Mouse (Mus musculus) intestine, embryonic 15.5 days (tissue): Measurements from ENCODE around the gene Tmem51. TPM values are rescaled to one million over a fixed set of nuclear protein-coding genes. Genes with fewer than 3 reads are reported as not detected.

ENCODE experiments used
- ATAC-seq: fragments of 200-750 bp; cut with Nextera tagmentation; 2 replicates; pipeline ENCODE4 v1.8.0; 2017; ENCODE audit warnings: moderate TSS enrichment, moderate library complexity
- H3K27ac ChIP-seq: fragments of 300-500 bp; sonication (generic); 2 replicates; pipeline ENCODE4 v1.5.1; 2015; ENCODE audit warnings: mild to moderate bottlenecking, inconsistent platforms
- H3K27me3 ChIP-seq: fragments of 300-500 bp; sonication (generic); replicated peaks from 2 replicates; pipeline ENCODE4 v1.6.1; 2015; ENCODE audit warnings: inconsistent platforms
- H3K36me3 ChIP-seq: fragments of 300-500 bp; sonication (generic); 2 replicates; pipeline ENCODE4 v1.6.1; 2015; ENCODE audit warnings: inconsistent platforms
- H3K4me1 ChIP-seq: fragments of 300-500 bp; sonication (generic); replicated peaks from 2 replicates; pipeline ENCODE4 v1.6.1; 2015; ENCODE audit warnings: inconsistent platforms
- H3K4me2 ChIP-seq: fragments of 300-500 bp; sonication (generic); replicated peaks from 2 replicates; pipeline ENCODE4 v1.6.1; 2015; ENCODE audit warnings: mild to moderate bottlenecking, inconsistent platforms
- H3K4me3 ChIP-seq: fragments of 300-500 bp; sonication (generic); replicated peaks from 2 replicates; pipeline ENCODE4 v1.5.1; 2015; ENCODE audit warnings: inconsistent platforms
- H3K9ac ChIP-seq: fragments of 300-500 bp; sonication (generic); 2 replicates; pipeline ENCODE4 v1.6.1; 2015; ENCODE audit warnings: inconsistent platforms
- H3K9me3 ChIP-seq: fragments of 300-500 bp; sonication (generic); 2 replicates; pipeline ENCODE4 v1.6.1; 2016; ENCODE audit warnings: inconsistent platforms
- WGBS: fragments of 180-500 bp; shearing (Covaris S2); methylation state at CpG from one replicate; pipeline ENCODE4 v1.1.7; 2015; 5-methylcytosine and 5-hydroxymethylcytosine counted together
- polyA plus RNA-seq: library from polyadenylated mRNA; unstranded; fragments of >200 nt; fragmentation: Nextera tagmentation; extraction: Ambion mirVana; gene quantifications from 2 replicates; pipeline ENCODE4 v1.2.1, GENCODE M21; 2015

Gene Tmem51
- polyA plus RNA-seq, 1 experiment from 2014 or later, result 103 TPM

DNA sequence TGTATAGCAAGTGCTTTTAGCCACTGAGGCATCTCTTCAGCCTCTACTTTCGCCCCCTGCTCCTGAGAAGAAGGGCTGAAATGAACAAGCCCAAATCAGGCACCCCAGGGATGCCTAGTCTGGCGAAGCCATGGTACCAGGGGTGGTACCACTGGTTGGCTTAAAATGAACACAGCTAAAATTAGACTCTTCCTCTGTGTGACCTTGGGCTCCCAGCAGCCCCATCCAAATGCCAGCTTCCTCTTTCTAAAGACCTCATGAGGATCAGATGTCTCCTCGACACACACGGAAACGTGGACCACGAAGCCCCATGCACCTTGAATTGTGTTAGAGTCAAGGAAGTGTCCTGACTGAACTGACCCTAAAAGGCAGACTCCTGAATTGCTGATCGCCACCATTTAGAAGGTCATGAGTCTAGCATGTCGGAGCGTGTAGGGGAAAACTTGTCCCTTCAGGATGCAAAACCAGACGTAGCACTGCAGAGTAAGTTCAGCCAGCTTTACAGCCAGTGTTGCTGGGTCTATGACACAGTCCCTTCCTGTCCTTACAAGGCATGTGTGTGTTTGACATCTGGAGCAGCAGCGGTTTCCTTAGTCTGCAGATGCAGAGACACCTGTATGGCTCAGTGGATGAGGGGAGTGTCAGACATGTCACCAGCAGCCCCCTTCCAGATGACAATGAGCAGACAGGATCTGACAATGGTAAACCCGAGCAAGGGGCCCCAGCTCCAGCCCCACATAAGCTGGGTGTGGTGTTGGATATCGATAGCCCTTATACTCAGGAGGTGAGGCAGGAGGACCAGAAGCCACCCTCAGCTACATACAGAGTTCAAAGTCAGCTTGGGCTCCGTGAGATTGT, 4.2 kb downstream of the Tmem51 start:
- Histone ChIP-seq H3K9me3 (no peaks in the 10 kb centered on the region), H3K4me2 (peak overlapping the region; percentile 96; the same call in 1 of the 2 replicates), H3K27ac (no peak overlapping the region), H3K4me3 (no peak overlapping the region), H3K9ac (no peak overlapping the region), H3K4me1 (peaks cover 49% of the 10 kb centered on the region), H3K27me3 (no peaks in the 10 kb centered on the region), H3K36me3 (no peaks in the 10 kb centered on the region)
- no peak for ATAC-seq
- 70% methylated on average over 14 of the region's 14 CpGs for WGBS

DNA sequence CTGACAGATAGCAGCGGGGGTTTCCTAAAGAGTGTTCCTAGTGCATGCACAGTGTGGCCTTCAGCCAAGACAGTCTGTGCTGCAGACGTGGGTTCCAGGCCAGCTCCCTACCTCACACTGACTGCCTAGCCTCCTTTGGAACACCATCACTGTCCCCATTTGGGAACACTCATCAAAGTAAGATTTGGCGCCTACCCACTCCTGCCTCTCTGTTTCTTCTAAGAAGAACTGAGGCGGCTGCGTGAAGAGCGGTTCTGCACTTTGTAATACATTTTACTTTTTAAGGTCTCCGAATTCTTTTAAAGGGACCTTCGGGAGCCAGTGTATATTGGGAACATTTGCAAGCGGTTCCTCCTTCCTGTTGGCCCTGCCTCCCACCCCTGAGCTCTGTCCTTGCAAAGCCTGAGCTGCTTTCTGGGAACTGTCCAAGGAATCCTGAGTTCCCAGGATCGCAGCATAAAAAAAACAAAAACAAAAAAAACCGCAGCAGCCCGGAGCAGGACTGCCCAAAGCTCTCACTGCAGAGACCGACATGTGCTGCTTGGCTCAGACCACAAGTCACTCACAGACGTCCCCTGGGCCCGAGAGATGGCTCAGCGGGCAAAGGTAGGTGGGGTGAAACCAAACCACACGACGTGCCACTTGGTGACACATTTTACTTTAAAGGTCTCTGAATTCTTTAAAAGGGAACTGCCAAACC, 6.4 kb downstream of the Tmem51 start:
- no peaks in the 10 kb centered on the region for H3K36me3 ChIP-seq
- H3K9me3 ChIP-seq, result no peaks in the 10 kb centered on the region
- no peak overlapping the region for H3K4me3 ChIP-seq
- peak; percentile 13; the same call in 1 of the 2 replicates for ATAC-seq
- 38% methylated on average over 18 of the region's 18 CpGs for WGBS
- peak overlapping the region; percentile 33 for H3K4me2 ChIP-seq
- H3K9ac ChIP-seq, result no peak overlapping the region
- H3K27me3 ChIP-seq, result no peaks in the 10 kb centered on the region
- H3K4me1 ChIP-seq, result peaks cover 53% of the 10 kb centered on the region
- H3K27ac ChIP-seq, result peak overlapping the region; percentile 68

DNA sequence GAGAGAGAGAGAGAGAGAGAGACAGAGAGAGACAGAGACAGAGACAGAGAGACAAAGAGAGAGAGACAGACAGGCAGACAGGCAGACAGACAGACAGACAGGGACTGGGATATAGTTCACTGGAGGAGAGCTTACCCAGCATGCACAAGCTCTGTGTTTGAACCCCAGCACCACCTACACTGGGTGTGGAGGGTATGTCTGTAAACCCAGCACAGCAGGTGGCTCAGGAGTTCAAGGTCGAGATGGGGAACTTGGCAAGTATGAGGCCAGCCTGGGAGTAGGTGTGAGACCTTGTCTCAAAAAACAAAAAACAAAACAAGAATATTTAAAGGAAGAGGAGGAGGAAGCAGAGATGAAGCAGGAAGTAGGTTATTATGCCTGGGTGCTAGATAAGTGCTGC, 7.2 kb downstream of the Tmem51 start:
- no peak overlapping the region for H3K4me3 ChIP-seq
- no peak overlapping the region for H3K9ac ChIP-seq
- no peaks in the 10 kb centered on the region for H3K9me3 ChIP-seq
- H3K36me3 ChIP-seq, result no peaks in the 10 kb centered on the region
- H3K4me2 ChIP-seq, result no peak overlapping the region
- H3K27ac ChIP-seq, result 0 out of 2 replicates have a peak overlapping the region, but pooled peaks have one; percentile 68
- WGBS, result 56% methylated on average over 1 of the region's 1 CpGs
- H3K4me1 ChIP-seq, result peaks cover 45% of the 10 kb centered on the region
- H3K27me3 ChIP-seq, result no peaks in the 10 kb centered on the region
- ATAC-seq, result no peak

GRCm38 (mm10) chr4:142075931-142076330, 8.2 kb downstream of the Tmem51 start:
- Histone ChIP-seq H3K4me3 (no peak overlapping the region), H3K27ac (no peak overlapping the region), H3K27me3 (no peaks in the 10 kb centered on the region), H3K9ac (no peak overlapping the region), H3K36me3 (no peaks in the 10 kb centered on the region), H3K4me2 (no peak overlapping the region), H3K4me1 (peaks cover 44% of the 10 kb centered on the region), H3K9me3 (no peaks in the 10 kb centered on the region)
- 79% methylated on average over 11 of the region's 11 CpGs for WGBS
- ATAC-seq, result no peak

GRCm38 (mm10) chr4:142074060-142074732, 9.9 kb downstream of the Tmem51 start:
- no peaks in the 10 kb centered on the region for H3K27me3 ChIP-seq
- no peak overlapping the region for H3K4me2 ChIP-seq
- ATAC-seq, result no peak
- H3K36me3 ChIP-seq, result no peaks in the 10 kb centered on the region
- H3K9me3 ChIP-seq, result no peaks in the 10 kb centered on the region
- no peak overlapping the region for H3K4me3 ChIP-seq
- WGBS, result 67% methylated on average over 13 of the region's 13 CpGs
- H3K4me1 ChIP-seq, result peaks cover 44% of the 10 kb centered on the region
- H3K9ac ChIP-seq, result no peak overlapping the region
- 0 out of 2 replicates have a peak overlapping the region, but pooled peaks have one; percentile 29 for H3K27ac ChIP-seq

- Histone ChIP-seq H3K9ac (no peak overlapping the region), H3K4me1 (peaks cover 38% of the 10 kb centered on the region), H3K36me3 (0 out of 2 replicates have a peak, but pooled peaks cover 4% of the 10 kb centered on the region), H3K9me3 (no peaks in the 10 kb centered on the region), H3K27ac (peak overlapping the region; percentile 64), H3K27me3 (no peaks in the 10 kb centered on the region), H3K4me2 (0 out of 2 replicates have a peak overlapping the region, but pooled peaks have one; percentile 9), H3K4me3 (no peak overlapping the region)
- 20% methylated on average over 18 of the region's 18 CpGs for WGBS
- ATAC-seq, result peak; percentile 32; the same call in 1 of the 2 replicates
Measured at GRCm38 (mm10) chr4:142071243-142071991, 12.7 kb downstream of the Tmem51 start.

DNA sequence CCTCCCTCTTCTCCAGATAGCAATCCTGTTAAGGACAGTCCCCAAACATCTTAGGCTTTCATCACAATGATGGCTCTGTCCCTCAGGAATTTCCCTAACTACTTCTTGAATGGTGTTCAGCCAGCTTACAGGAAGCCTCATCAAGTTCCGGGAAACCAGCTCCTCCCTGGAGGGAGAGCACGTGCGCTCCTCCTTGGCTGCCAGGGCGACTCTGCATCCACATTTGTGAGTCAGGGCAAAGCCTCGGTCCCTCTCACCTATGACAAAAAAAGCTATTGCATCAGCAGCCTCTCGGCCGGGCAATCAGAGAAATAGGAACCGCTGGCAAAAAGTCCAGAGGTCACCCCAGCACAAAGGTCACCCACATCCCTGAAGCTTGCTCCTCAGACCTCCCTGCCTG, 13.3 kb downstream of the Tmem51 start:
- no peaks in the 10 kb centered on the region for H3K9me3 ChIP-seq
- 23% methylated on average over 8 of the region's 8 CpGs for WGBS
- H3K27me3 ChIP-seq, result no peaks in the 10 kb centered on the region
- peak overlapping the region; percentile 64; the same call in 1 of the 2 replicates for H3K27ac ChIP-seq
- H3K36me3 ChIP-seq, result 0 out of 2 replicates have a peak, but pooled peaks cover 4% of the 10 kb centered on the region
- H3K4me1 ChIP-seq, result peaks cover 42% of the 10 kb centered on the region
- ATAC-seq, result peak; percentile 41
- H3K4me2 ChIP-seq, result 0 out of 2 replicates have a peak overlapping the region, but pooled peaks have one; percentile 9
- H3K9ac ChIP-seq, result no peak overlapping the region
- H3K4me3 ChIP-seq, result no peak overlapping the region

- Histone ChIP-seq H3K4me1 (peaks cover 46% of the 10 kb centered on the region), H3K4me3 (no peak overlapping the region), H3K9me3 (no peaks in the 10 kb centered on the region), H3K4me2 (no peak overlapping the region), H3K27ac (peak overlapping the region; percentile 11; the same call in 1 of the 2 replicates), H3K9ac (no peak overlapping the region), H3K36me3 (0 out of 2 replicates have a peak, but pooled peaks cover 4% of the 10 kb centered on the region), H3K27me3 (no peaks in the 10 kb centered on the region)
- 46% methylated on average over 18 of the region's 18 CpGs for WGBS
- ATAC-seq, result no peak
Measured at GRCm38 (mm10) chr4:142068899-142069812, 14.9 kb downstream of the Tmem51 start.

GRCm38 (mm10) chr4:142066576-142066975, 17.5 kb downstream of the Tmem51 start:
- H3K4me3 ChIP-seq, result no peak overlapping the region
- WGBS, result 53% methylated on average over 4 of the region's 4 CpGs
- peak overlapping the region; percentile 60; the same call in 1 of the 2 replicates for H3K27ac ChIP-seq
- H3K27me3 ChIP-seq, result no peaks in the 10 kb centered on the region
- peaks cover 64% of the 10 kb centered on the region for H3K4me1 ChIP-seq
- no peak overlapping the region for H3K4me2 ChIP-seq
- H3K36me3 ChIP-seq, result 0 out of 2 replicates have a peak, but pooled peaks cover 4% of the 10 kb centered on the region
- no peak for ATAC-seq
- no peaks in the 10 kb centered on the region for H3K9me3 ChIP-seq
- no peak overlapping the region for H3K9ac ChIP-seq

GRCm38 (mm10) chr4:142065835-142066234, 18.3 kb downstream of the Tmem51 start:
- Histone ChIP-seq H3K27me3 (no peaks in the 10 kb centered on the region), H3K4me2 (peak overlapping the region; percentile 23; the same call in 1 of the 2 replicates), H3K27ac (peak overlapping the region; percentile 60), H3K4me3 (no peak overlapping the region), H3K9ac (no peak overlapping the region; the same call in 1 of the 2 replicates), H3K9me3 (no peaks in the 10 kb centered on the region), H3K4me1 (peaks cover 65% of the 10 kb centered on the region), H3K36me3 (0 out of 2 replicates have a peak, but pooled peaks cover 4% of the 10 kb centered on the region)
- 41% methylated on average over 6 of the region's 6 CpGs for WGBS
- peak; percentile 48 for ATAC-seq
